Mouse (Mus musculus): Measurements from ENCODE around the gene Acot6. TPM values are rescaled to one million over a fixed set of nuclear protein-coding genes. Genes with fewer than 3 reads are reported as not detected.

Acot6 gene
- polyA plus RNA-seq, 1 experiment, result not detected

GRCm38 (mm10) chr12:84119584-84119983 lies 19.1 kb downstream of the Acot6 start:
- WGBS, result 97% methylated on average over 5 of the region's 5 CpGs
- no peak for TF ChIP-seq CTCF (IDR thresholded peaks at IDR 0.05; ENCODE audit: insufficient read depth, low read depth, low read length)
- TF ChIP-seq POLR2A (IDR thresholded peaks at IDR 0.05; ENCODE audit: insufficient read depth, low read depth, low read length), result no peak
- Histone ChIP-seq H3K27ac (ENCODE audit: insufficient read depth, low read depth, low read length) (no peak overlapping the region), H3K4me1 (ENCODE audit: control insufficient read depth, insufficient read depth, low read length) (no peaks in the 10 kb centered on the region), H3K4me3 (ENCODE audit: insufficient read depth, low read depth, low read length) (no peak overlapping the region)

- Histone ChIP-seq H3K27ac (ENCODE audit: insufficient read depth, low read depth, low read length) (no peak overlapping the region), H3K4me1 (ENCODE audit: control insufficient read depth, insufficient read depth, low read length) (no peaks in the 10 kb centered on the region), H3K4me3 (ENCODE audit: insufficient read depth, low read depth, low read length) (no peak overlapping the region)
- WGBS, result 86% methylated on average over 12 of the region's 12 CpGs
- TF ChIP-seq CTCF (IDR thresholded peaks at IDR 0.05; ENCODE audit: insufficient read depth, low read depth, low read length) (no peak), POLR2A (IDR thresholded peaks at IDR 0.05; ENCODE audit: insufficient read depth, low read depth, low read length) (no peak)
Measured at GRCm38 (mm10) chr12:84125892-84126291, 25.4 kb downstream of the Acot6 start.

GRCm38 (mm10) chr12:84126899-84127298 lies 26.4 kb downstream of the Acot6 start:
- 87% methylated on average over 2 of the region's 2 CpGs for WGBS
- no peaks in the 10 kb centered on the region for H3K4me1 ChIP-seq (ENCODE audit: control insufficient read depth, insufficient read depth, low read length)
- no peak overlapping the region for H3K4me3 ChIP-seq (ENCODE audit: insufficient read depth, low read depth, low read length)
- no peak for TF ChIP-seq CTCF (IDR thresholded peaks at IDR 0.05; ENCODE audit: insufficient read depth, low read depth, low read length)
- no peak for TF ChIP-seq POLR2A (IDR thresholded peaks at IDR 0.05; ENCODE audit: insufficient read depth, low read depth, low read length)
- H3K27ac ChIP-seq (ENCODE audit: insufficient read depth, low read depth, low read length), result no peak overlapping the region

GRCm38 (mm10) chr12:84128576-84128975 lies 28.1 kb downstream of the Acot6 start:
- TF ChIP-seq CTCF (IDR thresholded peaks at IDR 0.05; ENCODE audit: insufficient read depth, low read depth, low read length), result no peak
- TF ChIP-seq POLR2A (IDR thresholded peaks at IDR 0.05; ENCODE audit: insufficient read depth, low read depth, low read length), result no peak
- WGBS, result 85% methylated on average over 6 of the region's 6 CpGs
- H3K27ac ChIP-seq (ENCODE audit: insufficient read depth, low read depth, low read length), result no peak overlapping the region
- H3K4me1 ChIP-seq (ENCODE audit: control insufficient read depth, insufficient read depth, low read length), result no peaks in the 10 kb centered on the region
- H3K4me3 ChIP-seq (ENCODE audit: insufficient read depth, low read depth, low read length), result no peak overlapping the region

GRCm38 (mm10) chr12:84129931-84130330 lies 29.5 kb downstream of the Acot6 start:
- 93% methylated on average over 8 of the region's 8 CpGs for WGBS
- Histone ChIP-seq H3K4me1 (ENCODE audit: control insufficient read depth, insufficient read depth, low read length) (no peaks in the 10 kb centered on the region), H3K27ac (ENCODE audit: insufficient read depth, low read depth, low read length) (no peak overlapping the region), H3K4me3 (ENCODE audit: insufficient read depth, low read depth, low read length) (no peak overlapping the region)
- no peak for TF ChIP-seq CTCF (IDR thresholded peaks at IDR 0.05; ENCODE audit: insufficient read depth, low read depth, low read length)

- no peak overlapping the region for H3K4me3 ChIP-seq (ENCODE audit: insufficient read depth, low read depth, low read length)
- 71% methylated on average over 3 of the region's 3 CpGs for WGBS
Measured at GRCm38 (mm10) chr12:84132265-84132664, 31.8 kb downstream of the Acot6 start.

GRCm38 (mm10) chr12:84137131-84137530 lies 36.7 kb downstream of the Acot6 start:
- Histone ChIP-seq H3K4me1 (ENCODE audit: control insufficient read depth, insufficient read depth, low read length) (no peaks in the 10 kb centered on the region), H3K4me3 (ENCODE audit: insufficient read depth, low read depth, low read length) (no peak overlapping the region), H3K27ac (ENCODE audit: insufficient read depth, low read depth, low read length) (no peak overlapping the region)
- 91% methylated on average over 7 of the region's 7 CpGs for WGBS
- TF ChIP-seq POLR2A (IDR thresholded peaks at IDR 0.05; ENCODE audit: insufficient read depth, low read depth, low read length) (no peak), CTCF (IDR thresholded peaks at IDR 0.05; ENCODE audit: insufficient read depth, low read depth, low read length) (no peak)

More at GRCm38 (mm10) chr12:84132265-84132664, 31.8 kb downstream of the Acot6 start:
- TF ChIP-seq POLR2A (IDR thresholded peaks at IDR 0.05; ENCODE audit: insufficient read depth, low read depth, low read length) (no peak), CTCF (IDR thresholded peaks at IDR 0.05; ENCODE audit: insufficient read depth, low read depth, low read length) (no peak)
- H3K27ac ChIP-seq (ENCODE audit: insufficient read depth, low read depth, low read length), result no peak overlapping the region
- no peaks in the 10 kb centered on the region for H3K4me1 ChIP-seq (ENCODE audit: control insufficient read depth, insufficient read depth, low read length)

- H3K4me3 ChIP-seq (ENCODE audit: insufficient read depth, low read depth, low read length), result no peak overlapping the region
- 70% methylated on average over 4 of the region's 4 CpGs for WGBS
- TF ChIP-seq POLR2A (IDR thresholded peaks at IDR 0.05; ENCODE audit: insufficient read depth, low read depth, low read length) (no peak), CTCF (IDR thresholded peaks at IDR 0.05; ENCODE audit: insufficient read depth, low read depth, low read length) (no peak)
- no peaks in the 10 kb centered on the region for H3K4me1 ChIP-seq (ENCODE audit: control insufficient read depth, insufficient read depth, low read length)
- no peak overlapping the region for H3K27ac ChIP-seq (ENCODE audit: insufficient read depth, low read depth, low read length)
Measured at GRCm38 (mm10) chr12:84140135-84140534, 39.7 kb downstream of the Acot6 start.

GRCm38 (mm10) chr12:84141271-84141670 lies 40.8 kb downstream of the Acot6 start:
- H3K27ac ChIP-seq (ENCODE audit: insufficient read depth, low read depth, low read length), result no peak overlapping the region
- H3K4me3 ChIP-seq (ENCODE audit: insufficient read depth, low read depth, low read length), result no peak overlapping the region
- H3K4me1 ChIP-seq (ENCODE audit: control insufficient read depth, insufficient read depth, low read length), result no peaks in the 10 kb centered on the region
- 85% methylated on average over 4 of the region's 4 CpGs for WGBS
- TF ChIP-seq CTCF (IDR thresholded peaks at IDR 0.05; ENCODE audit: insufficient read depth, low read depth, low read length), result no peak
- TF ChIP-seq POLR2A (IDR thresholded peaks at IDR 0.05; ENCODE audit: insufficient read depth, low read depth, low read length), result no peak
